Mouse (Mus musculus) bone marrow, adult 2 months (tissue): ENCODE measurements around the gene Gcsh.

ENCODE experiments used
- CTCF ChIP-seq: fragments of 200-500 bp; IDR thresholded peaks from 2 replicates; pipeline ENCODE4 v1.5.1; 2011; ENCODE audit warnings: low read length, control low read depth; ENCODE audit not compliant: control insufficient read depth, insufficient read depth
- POLR2A ChIP-seq: fragments of 200-500 bp; IDR thresholded peaks from 2 replicates; pipeline ENCODE4 v1.6.1; 2011; ENCODE audit warnings: low read depth, mild to moderate bottlenecking, control low read depth, low read length, borderline replicate concordance; ENCODE audit not compliant: control insufficient read depth

- TF ChIP-seq CTCF: no peak
- no peak for TF ChIP-seq POLR2A
These were observed 24.6 kb upstream of the Gcsh start for GRCm38 (mm10) chr8:117017896-117018295.
